Mouse (Mus musculus) embryonic fibroblast, embryonic 13.5 days (primary cell): ENCODE data around the gene Luc7l3.

ENCODE experiments used
- CTCF ChIP-seq: IDR thresholded peaks from 2 replicates; pipeline ENCODE4 v1.5.1; 2011; ENCODE audit warnings: mild to moderate bottlenecking, control low read depth, low read length, moderate library complexity, borderline replicate concordance; ENCODE audit not compliant: insufficient read depth
- POLR2A ChIP-seq: IDR thresholded peaks from 2 replicates; pipeline ENCODE4 v1.6.1; 2011; ENCODE audit warnings: low read depth, mild to moderate bottlenecking, control low read depth, low read length, moderate library complexity

DNA sequence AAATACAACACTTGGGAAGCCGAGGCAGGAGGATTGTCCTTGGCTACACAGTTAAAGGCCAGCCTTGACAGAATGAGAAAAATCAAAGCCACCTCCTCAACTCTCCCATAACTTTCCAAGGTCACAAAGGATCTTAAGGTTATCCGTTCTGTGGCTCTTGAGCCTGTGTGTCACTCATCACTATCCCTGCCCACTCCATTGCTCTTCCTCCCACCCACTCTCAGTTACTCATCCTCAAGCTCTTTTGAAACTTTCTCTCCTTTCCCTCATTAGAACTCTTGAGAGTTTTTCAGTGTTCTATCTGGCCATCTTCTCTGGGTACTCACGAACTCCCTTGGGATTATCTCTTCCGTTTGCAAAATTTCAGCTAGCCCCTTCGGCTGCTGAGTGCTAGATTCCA, 2.8 kb upstream of the Luc7l3 start:
- TF ChIP-seq POLR2A (no peak), CTCF (no peak)
